Mouse (Mus musculus): ENCODE measurements around the gene Taar8c. TPM values are rescaled to one million over a fixed set of nuclear protein-coding genes. Genes with fewer than 3 reads are reported as not detected.
A peak's percentile ranks its signal among the peaks of the same experiment; 100 is the strongest.
"Not testable (repeated sequence)": the region's sequence is repeated elsewhere in the genome, so short reads cannot be mapped to it uniquely, and the experiment has no call there.

Gene Taar8c
- not detected for total RNA-seq (2021)

DNA sequence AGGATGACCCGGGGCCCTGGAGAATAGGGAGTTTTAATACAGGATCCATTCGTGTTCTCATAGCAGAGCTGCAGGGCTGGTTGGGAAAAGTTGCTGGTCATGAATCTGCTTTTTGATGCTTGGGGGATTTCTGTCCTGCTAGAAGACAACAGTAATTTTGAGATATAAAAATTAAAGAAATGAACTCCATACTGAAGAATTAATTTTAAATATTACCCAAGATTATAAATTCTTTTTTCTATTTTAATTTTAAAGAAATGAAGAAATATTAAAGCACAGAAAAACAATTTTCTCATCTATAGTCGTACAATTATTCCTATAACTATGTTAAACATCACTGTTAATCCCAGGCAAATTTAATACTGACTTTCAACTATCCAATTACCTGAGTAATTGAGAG, at the start of gene Taar8c:
Taar8c (minus strand) TSS at position 101 of the 400 bp plus-strand sequence.
- intact Hi-C loops (cut with DNase I); DNase-seq: not testable (repeated sequence)

DNA sequence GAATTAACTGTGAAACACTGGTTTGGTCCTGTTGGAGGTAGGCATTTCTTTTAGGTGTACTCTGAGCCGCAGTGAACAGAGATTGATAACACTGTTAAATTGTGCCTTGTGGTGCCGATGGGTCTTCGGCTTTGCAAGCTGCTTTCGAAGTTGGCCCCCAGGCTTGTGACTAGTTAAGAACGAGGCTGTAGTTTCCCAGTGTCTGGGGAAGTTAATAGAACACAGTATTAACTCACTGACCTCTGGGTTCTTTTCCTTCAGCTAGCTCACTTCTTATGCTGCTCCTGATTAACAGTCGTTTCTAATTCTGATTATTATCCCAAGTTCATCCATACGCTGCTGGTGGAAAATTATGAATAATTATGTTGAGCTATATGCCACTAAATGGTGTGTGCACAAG, 48.4 kb upstream of the Taar8c start:
- DNase-seq, result no peak
- intact Hi-C loops (cut with DNase I), result no loop called here

DNA sequence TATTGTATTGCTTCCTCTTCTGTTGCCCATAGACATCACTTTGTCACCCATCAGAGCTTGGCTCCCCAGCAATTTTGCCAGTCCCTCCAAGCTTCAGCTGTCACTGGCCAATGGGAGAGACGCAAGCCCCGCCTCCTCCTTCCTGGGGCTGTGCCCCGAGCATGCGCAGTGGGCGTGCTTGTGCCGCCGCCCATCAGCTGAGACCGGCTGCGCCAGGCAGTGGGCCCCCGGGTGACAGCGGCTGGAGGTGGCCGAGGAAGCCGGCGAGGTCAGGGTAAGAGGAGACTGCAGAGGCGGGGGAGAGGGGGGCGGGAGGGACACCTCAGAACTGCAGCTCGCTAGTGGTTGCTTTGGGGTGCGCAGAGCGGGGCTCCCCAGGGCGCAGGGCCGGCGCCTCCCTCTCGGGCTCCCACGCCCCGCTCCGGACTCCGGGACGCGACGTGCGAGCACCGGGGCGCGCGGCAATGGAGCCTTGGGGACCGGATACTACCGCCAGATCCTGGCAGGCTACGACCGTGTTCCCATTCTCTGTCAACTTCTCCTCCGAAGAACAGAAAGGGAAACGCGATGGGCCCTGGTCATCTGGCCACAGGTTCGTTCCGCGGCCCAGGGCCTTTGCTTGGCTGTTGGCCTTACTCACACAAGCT, 47.5 kb upstream of the Taar8c start, which contains the start of gene Stx7:
Stx7 (plus strand) TSS at position 168 of the 647 bp plus-strand sequence.
- DNase-seq, result peak; percentile 94 to 95
- intact Hi-C loops (cut with DNase I), result no loop called here

DNA sequence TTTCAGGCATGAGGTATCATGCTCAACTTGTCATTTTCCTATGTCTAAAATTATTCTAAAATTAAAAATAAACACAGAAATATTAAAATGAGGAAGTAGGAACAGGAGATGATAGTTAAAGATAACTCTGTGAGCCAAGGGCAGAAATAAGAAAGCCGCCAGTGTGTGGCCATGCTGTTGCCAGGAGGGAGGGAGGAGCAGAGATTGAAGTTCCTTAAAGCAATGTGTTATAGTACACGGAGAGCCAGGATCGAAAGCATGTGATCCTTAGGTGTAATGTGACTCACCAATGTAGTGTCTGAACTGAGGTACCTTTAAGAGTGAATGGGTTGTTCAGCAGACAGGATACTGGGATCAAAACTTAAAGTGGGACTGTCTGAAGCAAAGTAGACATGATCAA, 41.0 kb upstream of the Taar8c start:
- DNase-seq, result no peak
- intact Hi-C loops (cut with DNase I), result no loop called here

DNA sequence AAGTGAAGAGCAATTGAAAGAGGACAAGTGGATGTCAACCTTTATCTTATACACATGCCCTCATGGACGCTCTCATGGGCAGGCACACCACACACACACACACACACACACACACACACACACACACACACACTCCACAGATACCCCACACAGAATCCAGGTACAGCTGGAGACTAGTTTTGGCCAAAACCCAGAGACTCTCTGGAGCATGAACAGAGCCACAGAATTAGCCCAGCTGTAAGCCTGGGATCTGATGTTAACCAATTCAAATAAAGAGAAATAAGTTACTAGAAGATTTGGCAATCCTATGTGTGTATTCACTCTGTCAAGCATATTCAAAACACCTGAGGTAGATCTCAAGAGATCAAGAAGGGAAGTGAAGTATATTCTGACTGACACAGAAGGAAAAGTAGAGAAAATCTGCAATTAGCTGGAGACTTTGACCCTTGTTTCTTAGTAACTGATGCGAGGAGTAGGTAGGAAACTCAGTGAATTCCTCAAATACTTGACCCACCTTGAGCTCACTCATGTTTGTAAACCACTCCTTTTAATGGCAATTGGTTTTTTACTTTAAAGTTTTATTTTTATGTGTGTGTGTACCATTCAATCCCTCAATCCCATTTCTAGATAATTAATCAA, 37.0 kb upstream of the Taar8c start:
- no peak for DNase-seq
- intact Hi-C loops (cut with DNase I), result no loop called here

DNA sequence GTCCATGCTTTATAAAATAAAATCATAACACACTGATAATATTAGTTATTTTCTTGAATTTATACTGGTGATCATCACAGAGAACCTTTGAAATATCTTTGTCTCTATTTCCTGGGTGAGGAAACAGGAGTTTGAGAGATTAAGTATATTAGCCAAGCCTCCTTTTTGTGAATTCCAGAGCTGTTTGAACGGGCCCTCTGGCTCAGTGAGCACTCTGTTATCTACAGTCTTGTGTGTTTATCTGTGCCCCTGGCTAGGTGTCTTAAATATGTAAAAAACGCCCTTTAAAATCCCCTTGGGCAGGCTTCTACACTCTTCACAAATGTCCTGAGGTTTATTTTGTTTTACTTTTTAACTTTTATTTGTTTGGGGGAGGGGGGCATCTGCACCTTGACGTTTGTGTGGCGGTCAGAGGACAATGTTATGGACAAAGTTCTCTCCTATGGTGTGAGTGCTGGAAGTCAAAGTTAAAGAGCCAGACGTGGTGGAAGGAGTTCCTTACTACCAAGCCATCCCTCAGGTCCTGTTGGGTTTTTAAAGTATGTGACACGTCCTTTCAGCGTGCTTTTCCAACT, 32.4 kb upstream of the Taar8c start:
- no peak for DNase-seq
- intact Hi-C loops (cut with DNase I), result loop anchor here (5.0 kb wide), 1 partner anchor 157 kb away; no protein-coding TSS in a partner anchor

DNA sequence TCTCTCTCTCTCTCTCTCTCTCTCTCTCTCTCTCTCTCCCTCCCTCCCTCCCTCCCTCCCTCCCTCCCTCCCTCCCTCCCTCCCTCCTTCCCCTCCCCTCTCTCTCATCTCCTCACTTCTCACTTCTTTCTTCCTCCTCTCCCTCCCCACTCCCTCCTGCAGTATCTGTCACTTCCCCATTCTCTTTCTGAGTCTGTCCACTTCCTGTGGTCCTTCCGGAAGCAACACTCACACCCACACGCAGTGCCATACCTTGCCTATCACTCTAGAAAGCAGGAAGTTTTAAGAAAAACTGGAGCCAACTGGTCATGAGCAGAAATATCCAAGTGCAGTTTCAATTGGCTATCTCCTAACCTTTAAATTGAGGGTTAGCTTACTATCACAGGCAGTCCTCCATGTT, 31.4 kb upstream of the Taar8c start:
- intact Hi-C loops (cut with DNase I), result loop anchor here (5.0 kb wide), 1 partner anchor 156 kb away; no protein-coding TSS in a partner anchor
- no peak for DNase-seq

DNA sequence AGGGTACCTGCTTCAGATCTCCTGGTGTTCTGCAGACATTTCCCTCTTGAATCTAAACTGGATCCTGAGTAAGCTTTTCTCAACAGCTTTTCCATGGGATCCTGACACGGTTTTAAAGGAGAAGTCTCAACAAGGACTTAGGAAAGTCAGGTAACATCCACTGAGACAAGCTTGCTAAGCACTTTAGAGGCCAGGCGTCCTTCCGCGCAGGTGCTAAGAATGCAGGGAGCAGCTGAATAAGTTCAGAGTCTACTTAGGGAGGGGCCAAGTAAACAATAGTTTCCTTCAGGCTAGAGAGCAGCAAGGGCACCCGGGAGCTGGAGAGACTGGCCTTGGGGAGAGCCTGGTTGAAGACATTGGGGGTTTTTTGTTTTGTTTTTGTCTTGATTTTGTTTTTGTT, 30.6 kb upstream of the Taar8c start:
- intact Hi-C loops (cut with DNase I), result loop anchor here (5.0 kb wide), 1 partner anchor 155 kb away; no protein-coding TSS in a partner anchor
- no peak for DNase-seq

DNA sequence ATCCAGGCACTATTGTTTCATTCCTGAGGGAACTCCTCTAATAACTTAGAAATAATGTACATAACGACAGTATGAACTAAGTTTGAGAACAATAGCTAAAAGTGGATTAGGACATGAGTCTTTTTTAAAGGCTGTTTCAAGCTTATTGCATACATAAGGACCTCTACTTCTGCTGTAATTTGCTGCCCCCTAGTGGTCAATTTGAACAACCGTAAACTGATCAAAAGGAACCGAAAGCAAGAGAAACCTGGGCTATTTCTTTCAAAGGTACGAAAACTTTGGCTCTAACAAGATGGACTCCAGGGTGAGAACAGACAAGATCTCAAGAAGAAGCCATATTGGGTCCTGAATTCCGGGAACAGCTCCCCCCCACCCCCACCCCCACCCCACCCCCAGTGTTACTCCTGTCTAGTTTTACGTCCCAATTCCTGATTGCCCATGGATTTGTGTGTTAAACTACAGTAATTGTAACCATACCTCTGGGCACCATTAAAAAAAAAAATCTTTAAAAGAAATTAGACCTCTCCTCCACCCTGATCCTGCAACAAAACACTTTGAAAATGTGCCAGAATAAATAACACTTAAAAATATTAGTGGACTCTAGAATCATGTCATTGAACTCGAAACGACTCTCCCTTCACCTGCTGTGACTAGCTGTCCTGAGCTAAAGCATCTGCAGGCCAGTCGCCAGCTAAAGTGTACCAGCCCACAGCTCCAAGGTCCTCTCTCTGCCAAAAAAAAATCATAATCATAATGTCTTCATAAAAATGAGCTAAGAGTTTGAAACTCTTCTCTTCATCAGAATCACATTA, 29.9 kb upstream of the Taar8c start:
- intact Hi-C loops (cut with DNase I), result loop anchor here (2.0 to 5.0 kb wide), 2 partner anchors 154 to 317 kb away; no protein-coding TSS in a partner anchor
- peak; percentile 64 to 77 for DNase-seq

DNA sequence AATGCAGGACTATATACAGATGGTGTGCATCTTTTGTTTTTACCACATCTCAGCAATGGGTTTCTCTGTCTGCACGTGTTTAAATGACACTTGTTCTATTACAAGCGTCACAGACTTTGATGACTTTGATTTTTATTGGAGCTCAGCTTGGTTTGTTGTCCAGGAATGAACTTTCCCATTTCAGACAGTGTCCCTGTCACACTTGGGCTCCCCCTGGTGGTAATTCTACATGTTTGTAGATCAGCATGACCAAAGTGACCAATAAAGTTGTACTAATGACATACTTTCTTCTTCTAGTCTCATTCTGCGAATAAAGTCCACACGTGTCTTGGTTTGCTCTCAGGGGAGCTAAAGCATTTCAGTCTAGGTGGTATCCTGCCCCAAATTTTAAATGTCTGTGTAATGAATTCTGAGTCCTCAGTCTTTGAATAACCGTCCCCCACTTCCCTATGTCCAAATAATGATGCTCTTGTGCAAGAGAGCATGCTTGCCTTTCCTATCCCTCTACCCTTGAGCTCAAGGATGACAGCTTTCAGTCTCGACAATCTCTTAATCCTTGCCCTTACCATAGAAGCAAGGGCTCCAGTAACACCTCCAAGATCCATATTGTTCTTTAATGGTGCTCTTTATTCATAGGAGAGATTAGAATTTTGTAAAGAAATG, 9.5 kb upstream of the Taar8c start:
- intact Hi-C loops (cut with DNase I), result loop anchor here (2.0 to 5.0 kb wide), 2 partner anchors 132 to 294 kb away; no protein-coding TSS in a partner anchor
- peak; percentile 53 to 73 for DNase-seq

DNA sequence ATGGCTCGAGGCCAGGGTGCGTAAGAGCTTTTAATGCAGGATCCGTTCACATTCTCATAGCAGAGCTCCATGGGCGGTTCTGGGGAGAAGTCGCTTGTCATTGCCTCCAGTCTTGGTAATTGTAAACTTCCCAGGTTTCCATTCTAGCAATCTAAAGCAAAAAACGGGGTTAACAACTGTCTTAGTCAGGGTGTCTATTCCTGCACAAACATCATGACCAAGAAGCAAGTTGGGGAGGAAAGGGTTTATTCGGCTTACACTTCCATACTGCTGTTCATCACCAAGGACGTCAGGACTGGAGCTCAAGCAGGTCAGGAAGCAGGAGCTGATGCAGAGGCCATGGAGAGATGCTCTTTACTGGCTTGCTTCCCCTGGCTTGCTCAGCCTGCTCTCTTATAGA, 7.7 kb upstream of the Taar8c start, which contains the start of gene Taar9:
Taar9 (minus strand) TSS at position 101 of the 400 bp plus-strand sequence.
- DNase-seq; intact Hi-C loops (cut with DNase I): not testable (repeated sequence)

DNA sequence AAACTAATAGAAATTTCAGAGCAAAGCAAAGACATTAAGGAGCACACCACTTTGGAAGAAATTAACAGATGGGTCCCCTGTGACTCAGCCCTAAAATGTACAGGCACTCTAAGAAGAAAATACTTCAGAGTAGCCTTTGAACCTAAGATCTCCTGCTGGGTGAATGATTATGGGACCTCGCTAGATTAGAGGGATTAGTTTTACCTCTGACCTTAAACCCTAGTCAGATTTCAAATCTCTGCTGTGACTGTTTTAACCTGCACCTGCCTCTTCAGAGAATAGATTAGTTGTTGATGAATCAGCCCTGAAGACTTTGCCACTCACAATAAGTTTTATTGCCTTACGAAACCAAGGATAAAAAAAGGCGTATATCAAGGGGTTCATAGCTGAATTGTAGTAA, 6.5 kb upstream of the Taar8c start:
- intact Hi-C loops (cut with DNase I), result no loop called here
- no peak for DNase-seq

DNA sequence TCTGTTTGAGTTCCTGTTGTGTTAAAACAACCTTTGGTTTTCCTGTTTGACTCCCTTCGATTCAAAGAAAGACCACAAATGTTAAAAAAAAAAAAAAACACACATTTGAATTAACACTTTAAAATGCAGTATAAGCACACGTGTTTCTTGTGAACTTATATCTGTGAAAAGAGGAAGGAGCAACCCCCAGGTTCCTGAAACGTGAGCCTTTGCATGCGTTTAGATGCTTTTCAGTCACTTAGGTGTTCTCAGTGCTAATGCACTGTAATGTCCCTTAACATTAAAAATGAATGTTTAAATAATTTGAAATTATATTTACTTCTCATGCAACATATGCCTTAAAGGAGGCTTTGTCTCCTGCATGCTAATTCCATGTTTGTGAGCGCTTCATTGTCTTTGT, 6.0 kb upstream of the Taar8c start:
- intact Hi-C loops (cut with DNase I), result no loop called here
- DNase-seq, result no peak

DNA sequence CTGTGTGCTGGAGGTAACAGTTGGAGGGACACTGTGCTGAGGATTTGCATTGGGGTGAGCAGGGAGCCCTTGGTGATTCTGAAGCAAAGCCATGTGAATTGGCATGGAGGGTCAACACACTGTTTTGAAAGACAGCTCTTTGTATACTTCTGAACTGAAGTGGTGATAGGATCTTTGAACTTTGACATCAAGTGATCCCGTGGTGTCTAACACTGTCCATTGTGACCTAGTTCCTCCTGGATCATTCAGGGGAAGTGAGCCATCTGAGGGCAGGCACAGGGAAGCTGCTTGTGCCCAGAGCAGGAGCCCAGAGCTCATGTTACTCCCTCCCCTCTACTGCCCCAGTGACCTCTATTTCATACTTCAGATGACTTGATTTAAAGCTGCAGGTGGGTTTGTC, 1.6 kb upstream of the Taar8c start:
- intact Hi-C loops (cut with DNase I); DNase-seq: not testable (repeated sequence)

DNA sequence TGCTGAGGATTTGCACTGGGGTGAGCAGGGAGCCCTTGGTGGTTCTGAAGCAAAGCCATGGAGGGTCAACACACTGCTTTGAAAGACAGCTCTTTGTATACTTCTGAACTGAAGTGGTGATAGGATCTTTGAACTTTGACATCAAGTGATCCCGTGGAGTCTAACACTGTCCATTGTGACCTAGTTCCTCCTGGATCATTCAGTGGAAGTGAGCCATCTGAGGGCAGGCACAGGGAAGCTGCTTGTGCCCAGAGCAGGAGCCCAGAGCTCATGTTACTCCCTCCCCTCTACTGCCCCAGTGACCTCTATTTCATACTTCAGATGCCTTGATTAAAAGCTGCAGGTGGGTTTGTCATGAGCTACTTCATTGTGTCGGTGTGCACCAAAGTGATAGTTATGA, 4.7 kb downstream of the Taar8c start:
- intact Hi-C loops (cut with DNase I); DNase-seq: not testable (repeated sequence)

DNA sequence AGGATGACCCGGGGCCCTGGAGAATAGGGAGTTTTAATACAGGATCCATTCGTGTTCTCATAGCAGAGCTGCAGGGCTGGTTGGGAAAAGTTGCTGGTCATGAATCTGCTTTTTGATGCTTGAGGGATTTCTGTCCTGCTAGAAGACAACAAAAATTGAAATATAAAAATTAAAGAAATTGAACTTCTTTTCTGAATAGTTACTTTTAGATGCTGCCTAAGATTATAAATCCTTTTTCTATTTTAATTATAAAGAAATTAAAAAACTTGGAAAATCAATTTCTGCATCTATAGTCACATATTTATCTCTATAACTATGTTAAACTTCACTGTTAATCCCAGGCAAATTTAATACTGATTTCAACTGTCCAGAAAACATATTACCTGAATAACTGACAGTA, 9.5 kb downstream of the Taar8c start, which contains the start of gene Taar8b:
Taar8b (minus strand) TSS at position 101 of the 400 bp plus-strand sequence.
- intact Hi-C loops (cut with DNase I), result no loop called here

DNA sequence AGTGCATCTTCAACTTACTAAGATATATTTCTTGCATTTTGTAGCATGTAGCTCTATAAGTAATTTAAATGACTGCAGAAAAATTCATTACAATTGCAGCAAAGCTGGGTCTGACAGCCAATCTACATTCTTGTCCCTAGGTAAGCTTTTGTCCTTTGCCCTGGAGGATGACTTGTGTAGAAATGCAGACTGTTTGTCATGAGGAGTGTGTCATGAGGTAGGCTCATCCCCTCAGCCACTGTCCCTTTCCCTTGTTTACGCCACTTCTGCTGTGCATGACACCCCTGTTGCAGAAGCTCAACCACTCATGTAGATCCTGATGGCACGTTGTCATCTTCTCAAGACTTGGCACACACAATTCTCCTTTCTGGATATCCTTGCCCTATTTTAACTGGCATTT, 14.5 kb downstream of the Taar8c start:
- intact Hi-C loops (cut with DNase I), result no loop called here
- DNase-seq, result no peak

More for the DNA sequence above, 9.5 kb downstream of the Taar8c start, which contains the start of gene Taar8b:
- DNase-seq, result no peak

DNA sequence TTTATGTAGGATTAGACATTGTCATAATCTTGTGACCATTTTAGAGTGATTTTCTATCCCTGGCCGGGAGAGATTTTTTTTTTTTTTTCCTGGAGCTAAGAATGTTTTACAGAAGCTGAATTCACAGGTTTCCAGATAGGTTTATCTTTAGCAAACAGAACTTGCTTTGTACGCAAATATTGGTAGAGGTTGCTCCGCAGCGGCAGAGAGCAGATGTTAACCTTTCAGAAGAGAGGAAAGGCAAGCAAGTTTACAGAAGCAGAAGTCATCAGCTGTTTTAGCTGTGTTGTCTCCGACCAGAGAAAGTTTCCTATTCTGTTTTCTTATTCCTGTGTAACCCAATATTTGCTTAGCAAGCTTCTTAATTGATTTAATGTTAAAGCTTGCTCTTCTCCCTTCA, 15.2 kb downstream of the Taar8c start:
- intact Hi-C loops (cut with DNase I), result no loop called here
- DNase-seq, result no peak

DNA sequence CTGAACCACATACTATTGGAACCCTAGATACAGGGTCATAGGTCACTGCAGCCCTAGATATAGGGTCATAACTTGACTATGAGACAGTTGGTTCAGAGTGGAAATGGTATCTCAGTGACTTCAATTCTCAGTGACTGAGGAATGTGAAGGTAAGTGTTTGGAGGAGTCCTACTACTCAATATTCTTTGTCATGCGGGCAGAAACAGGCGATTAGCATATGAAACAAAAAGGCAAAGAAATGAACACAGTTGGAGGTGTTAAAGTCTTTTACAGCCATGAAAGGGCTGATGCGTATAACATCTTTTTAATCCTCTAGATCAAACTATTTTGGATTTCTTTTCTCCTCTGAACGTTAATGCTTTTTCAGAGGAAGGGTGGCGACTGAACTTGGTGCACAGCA, 15.8 kb downstream of the Taar8c start:
- DNase-seq, result no peak
- intact Hi-C loops (cut with DNase I), result no loop called here

DNA sequence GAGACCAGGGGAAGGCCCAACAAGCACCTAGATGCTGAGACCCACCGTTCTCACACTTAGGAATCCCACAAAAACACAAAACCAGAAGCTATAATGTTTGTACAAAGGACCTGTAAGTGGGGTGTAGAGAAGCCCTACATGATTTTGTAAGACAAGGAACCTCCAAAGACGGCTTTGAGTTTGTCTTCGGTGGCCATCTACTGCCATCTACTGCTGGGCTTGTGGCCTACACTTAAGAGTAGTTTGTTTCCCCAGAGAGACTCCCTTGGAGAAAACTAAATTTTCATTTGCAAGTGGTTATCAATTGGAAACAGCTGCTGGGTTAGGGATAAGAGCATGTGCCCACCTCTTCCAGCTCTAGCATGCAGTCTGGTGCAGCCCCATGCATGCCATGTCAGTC, 21.5 kb downstream of the Taar8c start:
- intact Hi-C loops (cut with DNase I), result loop anchor here (1.0 kb wide), 2 partner anchors 101 to 264 kb away; no protein-coding TSS in a partner anchor
- DNase-seq, result peak; percentile 51 to 67

Data from heart, postnatal 10 days (tissue).